Mouse (Mus musculus) forebrain, embryonic 12.5 days (tissue): ENCODE data around the gene Zfp780b. TPM values are rescaled to one million over a fixed set of nuclear protein-coding genes. Genes with fewer than 3 reads are reported as not detected.
"Not testable (repeated sequence)": the region's sequence is repeated elsewhere in the genome, so short reads cannot be mapped to it uniquely, and the experiment has no call there.

Experiments
- ATAC-seq: fragments of 200-750 bp; cut with Nextera tagmentation; 2 replicates; pipeline ENCODE4 v1.8.0; 2017; ENCODE audit warnings: moderate TSS enrichment; ENCODE audit not compliant: low FRiP score
- H3K27ac ChIP-seq: fragments of 300-500 bp; sonication (generic); 2 replicates; pipeline ENCODE4 v1.5.1; 2016; ENCODE audit warnings: mild to moderate bottlenecking
- H3K27me3 ChIP-seq: fragments of 300-500 bp; sonication (generic); 2 replicates; pipeline ENCODE4 v1.6.1; 2016; ENCODE audit warnings: mild to moderate bottlenecking
- H3K36me3 ChIP-seq: fragments of 300-500 bp; sonication (generic); replicated peaks from 2 replicates; pipeline ENCODE4 v1.6.1; 2016; ENCODE audit warnings: mild to moderate bottlenecking
- H3K4me1 ChIP-seq: fragments of 300-500 bp; sonication (generic); 2 replicates; pipeline ENCODE4 v1.6.1; 2016
- H3K4me2 ChIP-seq: fragments of 300-500 bp; sonication (generic); 2 replicates; pipeline ENCODE4 v1.6.1; 2016; ENCODE audit warnings: mild to moderate bottlenecking, moderate library complexity
- H3K4me3 ChIP-seq: fragments of 300-500 bp; sonication (generic); replicated peaks from 2 replicates; pipeline ENCODE4 v1.5.1; 2016; ENCODE audit warnings: mild to moderate bottlenecking
- H3K9ac ChIP-seq: fragments of 300-500 bp; sonication (generic); 2 replicates; pipeline ENCODE4 v1.6.1; 2016; ENCODE audit warnings: mild to moderate bottlenecking
- H3K9me3 ChIP-seq: fragments of 300-500 bp; sonication (generic); 2 replicates; pipeline ENCODE4 v1.6.1; 2016
- WGBS: fragments of 180-500 bp; shearing (Covaris S2); methylation state at CpG from one replicate; pipeline ENCODE4 v1.1.7; 2016; 5-methylcytosine and 5-hydroxymethylcytosine counted together
- polyA plus RNA-seq: library from polyadenylated mRNA; unstranded; fragments of >200 nt; fragmentation: Nextera tagmentation; extraction: Ambion mirVana; gene quantifications from 2 replicates; pipeline ENCODE4 v1.2.1, GENCODE M21; 2016

Zfp780b gene
- polyA plus RNA-seq, 1 experiment from 2014 or later: 26.1 TPM

DNA sequence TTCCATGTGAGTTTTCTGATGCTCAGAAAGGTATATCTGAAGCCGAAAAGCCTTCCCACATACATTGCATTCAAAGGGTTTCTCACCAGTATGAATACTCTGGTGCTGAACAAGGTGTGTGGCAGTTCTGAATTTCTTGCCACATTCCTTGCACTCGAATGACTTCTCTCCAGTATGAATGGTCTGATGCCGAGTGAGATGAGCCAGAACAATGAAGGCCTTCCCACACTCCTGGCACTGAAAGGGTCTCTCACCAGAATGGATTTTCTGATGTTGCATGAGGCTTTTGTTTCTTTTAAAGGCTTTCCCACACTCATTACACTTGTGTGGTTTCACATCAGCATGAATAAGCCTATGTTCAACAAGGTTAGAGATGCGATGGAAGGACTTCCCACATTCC lies 68.0 kb downstream of the Zfp780b start:
- H3K4me1 ChIP-seq, H3K27ac ChIP-seq, H3K27me3 ChIP-seq, ATAC-seq, H3K4me3 ChIP-seq, H3K4me2 ChIP-seq, H3K9ac ChIP-seq, H3K9me3 ChIP-seq: not testable (repeated sequence)
- H3K36me3 ChIP-seq: peaks cover 37% of the 10 kb centered on the region
- 61% methylated on average over 4 of the region's 4 CpGs for WGBS

Other genes with a start within 250 kb of the Zfp780b start
- gene Zfp60, start 247.8 kb downstream of the Zfp780b start, polyA plus RNA-seq: 108 and 118 TPM in 2 replicates
- 2.7 and 3.2 TPM in 2 replicates for gene Zfp626, start 172.0 kb downstream of the Zfp780b start, polyA plus RNA-seq
- gene Zfp59, start 140.6 kb downstream of the Zfp780b start, polyA plus RNA-seq: 11.7 TPM in 2 replicates
- 3.5 and 3.6 TPM in 2 replicates for gene Zfp607a, start 121.6 kb downstream of the Zfp780b start, polyA plus RNA-seq
- gene Zfp974, start 49.7 kb downstream of the Zfp780b start, polyA plus RNA-seq: 15.4 and 15.9 TPM in 2 replicates
- gene Zfp850, start 34.9 kb upstream of the Zfp780b start, polyA plus RNA-seq: 7.4 and 7.7 TPM in 2 replicates
- gene Psmc4, start 70.9 kb upstream of the Zfp780b start, polyA plus RNA-seq: 374 and 379 TPM in 2 replicates
- 0.20 and 0.26 TPM in 2 replicates for gene Fcgbp, start 92.1 kb upstream of the Zfp780b start, polyA plus RNA-seq
- gene 9530053A07Rik, start 150.3 kb upstream of the Zfp780b start, polyA plus RNA-seq: 0.12 and 0.17 TPM in 2 replicates
- gene Fbl, start 190.5 kb upstream of the Zfp780b start, polyA plus RNA-seq: 147 and 151 TPM in 2 replicates
- gene Dyrk1b, start 200.3 kb upstream of the Zfp780b start, polyA plus RNA-seq: 16.9 and 17.4 TPM in 2 replicates